Mouse (Mus musculus) hindbrain, embryonic 10.5 days (tissue): ENCODE results near the gene Cd300ld5. TPM values are rescaled to one million over a fixed set of nuclear protein-coding genes. Genes with fewer than 3 reads are reported as not detected.
"Not testable (repeated sequence)": the region's sequence is repeated elsewhere in the genome, so short reads cannot be mapped to it uniquely, and the experiment has no call there.

Source experiments
- DNase-seq: peaks from one replicate; pipeline ENCODE4 v3.0.0-alpha.2; 2017; ENCODE audit warnings: low spot score
- H3K27ac ChIP-seq: fragments of 300-500 bp; sonication (generic); 2 replicates; pipeline ENCODE4 v1.5.1; 2016; ENCODE audit warnings: mild to moderate bottlenecking, moderate library complexity
- H3K27me3 ChIP-seq: fragments of 300-500 bp; sonication (generic); 2 replicates; pipeline ENCODE4 v1.6.1; 2016; ENCODE audit warnings: mild to moderate bottlenecking; ENCODE audit not compliant: poor library complexity, insufficient read depth, severe bottlenecking
- H3K36me3 ChIP-seq: fragments of 300-500 bp; sonication (generic); 2 replicates; pipeline ENCODE4 v1.6.1; 2016; ENCODE audit warnings: mild to moderate bottlenecking, moderate library complexity
- H3K4me1 ChIP-seq: fragments of 300-500 bp; sonication (generic); replicated peaks from 2 replicates; pipeline ENCODE4 v1.6.1; 2016; ENCODE audit warnings: mild to moderate bottlenecking
- H3K4me3 ChIP-seq: fragments of 300-500 bp; sonication (generic); 2 replicates; pipeline ENCODE4 v1.5.1; 2016; ENCODE audit warnings: mild to moderate bottlenecking, moderate library complexity
- H3K9me3 ChIP-seq: fragments of 300-500 bp; sonication (generic); 2 replicates; pipeline ENCODE4 v1.6.1; 2016; ENCODE audit warnings: mild to moderate bottlenecking, moderate library complexity
- WGBS: fragments of 180-500 bp; shearing (Covaris S2); methylation state at CpG from one replicate; pipeline ENCODE4 v1.1.7; 2016; 5-methylcytosine and 5-hydroxymethylcytosine counted together
- polyA plus RNA-seq: library from polyadenylated mRNA; unstranded; fragments of >200 nt; fragmentation: Nextera tagmentation; extraction: Ambion mirVana; gene quantifications from 2 replicates; pipeline ENCODE4 v1.2.1, GENCODE M21; 2016

The Cd300ld5 gene
- polyA plus RNA-seq, 1 experiment from 2014 or later, result not detected

DNA sequence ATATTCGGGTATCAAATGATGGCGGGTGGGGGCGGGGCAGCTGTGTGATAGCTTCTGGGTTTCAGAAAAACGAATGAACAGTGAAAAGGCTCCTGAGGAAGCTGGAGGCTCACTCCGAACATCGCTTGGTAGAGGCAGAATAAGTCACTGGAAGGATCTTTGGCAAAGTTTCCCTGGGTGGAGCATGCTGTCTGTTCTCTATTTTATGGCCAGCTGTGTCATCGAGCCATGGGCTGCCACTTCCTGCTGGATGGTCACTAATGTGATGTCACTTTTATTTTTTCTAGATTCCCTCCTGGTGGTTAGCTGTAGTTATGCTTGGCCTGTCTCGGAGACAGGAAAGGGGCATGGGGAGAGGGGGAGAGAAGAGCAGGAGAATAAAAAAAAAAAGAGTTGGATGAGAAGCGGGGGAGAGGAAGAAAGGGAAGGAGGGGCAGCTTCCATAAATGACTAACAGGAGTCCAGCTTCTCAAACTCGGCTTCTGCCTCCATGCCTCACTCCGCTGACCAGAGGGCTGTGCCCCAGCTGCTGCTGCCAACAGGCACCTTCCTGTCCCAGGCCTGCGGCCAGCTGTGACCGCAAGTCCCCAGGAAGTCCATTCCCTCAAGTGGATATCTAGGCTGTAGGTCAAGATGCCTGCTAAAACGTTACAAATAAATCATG, 34.2 kb upstream of the Cd300ld5 start:
- peak; percentile 45 for DNase-seq
- H3K4me1 ChIP-seq, result peaks cover 41% of the 10 kb centered on the region
- no peaks in the 10 kb centered on the region for H3K36me3 ChIP-seq
- peak overlapping the region; percentile 18 for H3K4me3 ChIP-seq
- peaks cover 82% of the 10 kb centered on the region for H3K27me3 ChIP-seq
- H3K9me3 ChIP-seq, result no peaks in the 10 kb centered on the region
- peak overlapping the region; percentile 84 for H3K27ac ChIP-seq
- 16% methylated on average over 14 of the region's 14 CpGs for WGBS

- peaks cover 79% of the 10 kb centered on the region for H3K27me3 ChIP-seq
- 5% methylated on average over 9 of the region's 9 CpGs for WGBS
- DNase-seq, result peak; percentile 74
- H3K36me3 ChIP-seq, result no peaks in the 10 kb centered on the region
- H3K27ac ChIP-seq, result peak overlapping the region; percentile 84
- H3K4me3 ChIP-seq, result peak overlapping the region; percentile 18
- no peaks in the 10 kb centered on the region for H3K9me3 ChIP-seq
- H3K4me1 ChIP-seq, result peaks cover 41% of the 10 kb centered on the region
Measured at GRCm38 (mm10) chr11:115071015-115071551, 33.5 kb upstream of the Cd300ld5 start.

DNA sequence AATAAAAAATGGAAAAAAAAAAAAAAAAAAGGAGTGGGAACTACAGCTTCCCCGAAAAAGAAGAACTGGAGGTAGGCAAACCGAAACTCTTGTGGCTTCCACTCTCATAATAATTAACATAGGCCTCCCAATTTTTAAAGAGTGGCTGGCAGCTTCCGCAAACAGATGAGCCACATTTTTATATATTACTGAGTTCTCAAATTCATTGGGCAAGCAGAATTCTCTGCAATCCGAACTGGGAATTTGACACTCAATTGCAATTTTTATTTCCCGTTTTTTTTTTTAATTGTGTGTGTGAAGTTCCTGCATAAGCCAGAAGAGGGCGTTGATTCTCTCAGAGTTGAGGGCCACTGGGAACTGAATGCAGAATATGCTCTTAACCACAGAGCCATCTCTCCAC, 29.2 kb upstream of the Cd300ld5 start:
- Histone ChIP-seq H3K27me3 (peaks cover 48% of the 10 kb centered on the region), H3K36me3 (no peaks in the 10 kb centered on the region), H3K4me3 (no peak overlapping the region), H3K27ac (no peak overlapping the region), H3K4me1 (peaks cover 36% of the 10 kb centered on the region), H3K9me3 (no peaks in the 10 kb centered on the region)
- no peak for DNase-seq
- WGBS, result 71% methylated on average over 6 of the region's 6 CpGs

- H3K27me3 ChIP-seq, result peaks cover 15% of the 10 kb centered on the region
Measured at GRCm38 (mm10) chr11:115062077-115062476, 24.5 kb upstream of the Cd300ld5 start, which contains the start of gene Cd300e. Gene Cd300e, minus strand, starts transcription at chr11:115062177.

GRCm38 (mm10) chr11:115059797-115060196, 22.2 kb upstream of the Cd300ld5 start:
- H3K9me3 ChIP-seq, result no peaks in the 10 kb centered on the region
- 81% methylated on average over 2 of the region's 2 CpGs for WGBS

More at GRCm38 (mm10) chr11:115062077-115062476, 24.5 kb upstream of the Cd300ld5 start, which contains the start of gene Cd300e:
- no peak for DNase-seq
- Histone ChIP-seq H3K9me3 (no peaks in the 10 kb centered on the region), H3K4me1 (peaks cover 16% of the 10 kb centered on the region; the same call in 1 of the 2 replicates), H3K27ac (no peak within 1 kb of the TSS), H3K4me3 (no peak within 1 kb of the TSS), H3K36me3 (no peaks in the 10 kb centered on the region)
- WGBS, result 44% methylated on average over 5 of the region's 5 CpGs

GRCm38 (mm10) chr11:115058701-115059100, 21.1 kb upstream of the Cd300ld5 start:
- Histone ChIP-seq H3K36me3 (no peaks in the 10 kb centered on the region), H3K27me3 (peaks cover 4% of the 10 kb centered on the region; the same call in 1 of the 2 replicates), H3K9me3 (no peaks in the 10 kb centered on the region), H3K27ac (no peak overlapping the region), H3K4me1 (peaks cover 14% of the 10 kb centered on the region; the same call in 1 of the 2 replicates), H3K4me3 (no peak overlapping the region)
- WGBS, result 75% methylated on average over 4 of the region's 4 CpGs
- DNase-seq, result no peak

More at GRCm38 (mm10) chr11:115059797-115060196, 22.2 kb upstream of the Cd300ld5 start:
- Histone ChIP-seq H3K27ac (no peak overlapping the region), H3K4me1 (peaks cover 16% of the 10 kb centered on the region; the same call in 1 of the 2 replicates), H3K27me3 (peaks cover 4% of the 10 kb centered on the region; the same call in 1 of the 2 replicates), H3K36me3 (no peaks in the 10 kb centered on the region), H3K4me3 (no peak overlapping the region)
- DNase-seq, result no peak

DNA sequence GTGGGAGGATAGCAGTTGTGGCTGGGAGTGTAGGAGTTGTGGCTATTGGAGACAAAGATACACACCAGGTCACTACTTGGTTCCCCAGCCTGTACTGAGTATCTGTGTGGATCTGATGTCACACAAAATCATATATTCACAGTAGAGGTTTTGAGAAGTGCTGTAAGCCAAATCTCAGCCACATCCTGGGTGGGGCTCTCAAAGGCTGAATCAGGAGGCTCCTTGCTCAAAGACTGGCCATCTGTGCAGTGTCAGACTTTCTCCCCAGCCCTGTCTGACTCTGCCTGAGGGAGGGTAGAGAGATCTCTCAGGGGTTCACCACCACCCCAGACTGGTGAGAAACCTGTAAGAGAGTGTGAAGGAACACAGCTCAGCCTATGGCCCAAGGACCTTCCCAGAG, 17.0 kb upstream of the Cd300ld5 start:
- H3K36me3 ChIP-seq, result no peaks in the 10 kb centered on the region
- no peaks in the 10 kb centered on the region for H3K9me3 ChIP-seq
- H3K27ac ChIP-seq, result no peak overlapping the region
- DNase-seq, result no peak
- H3K4me3 ChIP-seq, result no peak overlapping the region
- H3K4me1 ChIP-seq, result no peaks in the 10 kb centered on the region
- H3K27me3 ChIP-seq, result no peaks in the 10 kb centered on the region; the same call in 1 of the 2 replicates

- Histone ChIP-seq H3K27me3 (no peaks in the 10 kb centered on the region; the same call in 1 of the 2 replicates), H3K4me1 (no peaks in the 10 kb centered on the region), H3K9me3 (no peaks in the 10 kb centered on the region), H3K4me3 (no peak overlapping the region), H3K27ac (no peak overlapping the region), H3K36me3 (no peaks in the 10 kb centered on the region)
- WGBS, result 94% methylated on average over 1 of the region's 1 CpGs
- no peak for DNase-seq
Measured at GRCm38 (mm10) chr11:115052991-115053390, 15.4 kb upstream of the Cd300ld5 start.

GRCm38 (mm10) chr11:115052206-115052605, 14.6 kb upstream of the Cd300ld5 start:
- Histone ChIP-seq H3K36me3 (no peaks in the 10 kb centered on the region), H3K27me3 (no peaks in the 10 kb centered on the region; the same call in 1 of the 2 replicates), H3K9me3 (no peaks in the 10 kb centered on the region), H3K4me3 (no peak overlapping the region), H3K4me1 (no peaks in the 10 kb centered on the region), H3K27ac (no peak overlapping the region)
- peak; percentile 48 for DNase-seq
- WGBS, result 5% methylated on average over 9 of the region's 9 CpGs

- DNase-seq, result no peak
- Histone ChIP-seq H3K4me1 (no peaks in the 10 kb centered on the region), H3K27ac (no peak overlapping the region), H3K4me3 (no peak overlapping the region), H3K36me3 (no peaks in the 10 kb centered on the region), H3K27me3 (no peaks in the 10 kb centered on the region; the same call in 1 of the 2 replicates), H3K9me3 (no peaks in the 10 kb centered on the region)
- WGBS, result 48% methylated on average over 3 of the region's 3 CpGs
Measured at GRCm38 (mm10) chr11:115049282-115049895, 11.8 kb upstream of the Cd300ld5 start.

- 74% methylated on average over 2 of the region's 2 CpGs for WGBS
- Histone ChIP-seq H3K9me3 (no peaks in the 10 kb centered on the region), H3K4me3 (no peak within 1 kb of the TSS), H3K27ac (no peak within 1 kb of the TSS), H3K27me3 (no peaks in the 10 kb centered on the region; the same call in 1 of the 2 replicates), H3K4me1 (no peaks in the 10 kb centered on the region), H3K36me3 (no peaks in the 10 kb centered on the region)
- DNase-seq, result no peak
Measured at GRCm38 (mm10) chr11:115048259-115048658, 10.7 kb upstream of the Cd300ld5 start, which contains the start of gene Cd300ld3. Gene Cd300ld3, minus strand, starts transcription at chr11:115048409.

DNA sequence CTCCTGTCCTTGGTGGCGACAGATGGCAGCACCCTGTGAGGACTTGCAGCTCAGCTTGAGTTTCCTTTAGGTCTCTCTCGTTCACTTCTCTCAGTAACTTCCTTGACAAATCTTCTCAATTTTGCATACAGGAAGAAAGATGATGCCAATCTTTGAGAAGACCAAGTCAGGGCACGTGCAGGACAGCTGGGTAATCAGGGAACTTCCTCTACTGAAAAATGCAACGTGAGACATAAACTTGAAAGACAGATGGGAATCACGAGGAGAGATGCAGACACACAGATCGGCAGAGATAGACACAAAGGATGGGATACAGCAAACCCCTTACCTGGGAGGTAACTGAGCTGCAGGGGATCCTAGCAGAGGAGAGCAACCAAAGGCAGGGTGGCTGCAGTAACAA, 10.7 kb downstream of the Cd300ld5 start, which contains the start of gene Cd300ld4:
Cd300ld4 (minus strand) TSS at position 101 of the 400 bp plus-strand sequence.
- not testable (repeated sequence) for H3K36me3 ChIP-seq, H3K4me3 ChIP-seq, DNase-seq, H3K9me3 ChIP-seq, H3K27ac ChIP-seq, H3K4me1 ChIP-seq, H3K27me3 ChIP-seq
- no CpG with 5 or more reads among the region's 6 CpGs for WGBS

DNA sequence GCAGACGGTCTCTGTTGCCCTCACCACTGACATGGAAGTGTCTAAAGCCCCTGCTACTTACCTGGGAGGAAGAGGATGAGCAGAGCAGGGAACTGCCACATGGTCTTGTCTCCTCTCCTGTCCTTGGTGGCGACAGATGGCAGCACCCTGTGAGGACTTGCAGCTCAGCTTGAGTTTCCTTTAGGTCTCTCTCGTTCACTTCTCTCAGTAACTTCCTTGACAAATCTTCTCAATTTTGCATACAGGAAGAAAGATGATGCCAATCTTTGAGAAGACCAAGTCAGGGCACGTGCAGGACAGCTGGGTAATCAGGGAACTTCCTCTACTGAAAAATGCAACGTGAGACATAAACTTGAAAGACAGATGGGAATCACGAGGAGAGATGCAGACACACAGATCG, 21.5 kb downstream of the Cd300ld5 start, which contains the start of gene Cd300ld2:
Cd300ld2 (minus strand) TSS at position 101 of the 400 bp plus-strand sequence.
- H3K4me1 ChIP-seq, H3K27me3 ChIP-seq, DNase-seq, H3K9me3 ChIP-seq, H3K36me3 ChIP-seq, H3K27ac ChIP-seq, H3K4me3 ChIP-seq: not testable (repeated sequence)
- WGBS, result no CpG with 5 or more reads among the region's 7 CpGs
